ENCODE assay signal across 15 mouse cellular contexts in the genomic region with DNA sequence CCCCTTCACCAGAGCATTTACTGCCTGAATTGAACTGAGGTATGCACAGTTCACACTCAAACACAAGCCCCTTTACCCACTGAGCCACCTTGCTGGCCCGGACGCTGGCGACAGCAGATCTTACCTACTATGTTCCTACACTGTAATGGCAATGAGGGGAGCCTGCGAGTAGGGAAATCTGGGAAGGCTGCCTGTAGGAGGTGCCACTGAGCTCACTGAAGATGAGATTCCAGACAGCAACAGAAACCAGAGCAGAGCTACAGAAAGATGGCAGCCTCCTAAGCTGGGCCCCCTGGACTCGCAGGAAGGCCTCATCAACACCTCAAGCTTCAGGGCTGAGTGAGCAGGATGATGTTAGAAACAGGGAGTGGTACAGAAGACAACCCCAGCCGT. TPM values are rescaled to one million over a fixed set of nuclear protein-coding genes. Genes with fewer than 3 reads are reported as not detected.
DNase-seq lines count a peak whose midpoint lies in the region; ATAC-seq and TF ChIP-seq lines count a peak whose summit lies in the region.
"Had no signal": no experiment of that assay in that cellular context is flagged by ENCODE, and none has a peak within 500 bp of the region (broad histone marks: within the 10 kb centered on the region; RNA-seq: fewer than 3 reads in every experiment).

No protein-coding gene starts in this region.

- no peak overlapping the region for H3K4me2 ChIP-seq in hindbrain, embryonic 12.5 days (replicated peaks)
- no peak overlapping the region for H3K4me2 ChIP-seq in hindbrain, embryonic 11.5 days (replicated peaks; ENCODE audit: low read depth, low read length)
- no peak overlapping the region for H3K4me2 ChIP-seq in midbrain, embryonic 12.5 days (replicated peaks)
- H3K4me2 ChIP-seq in midbrain, embryonic 11.5 days = no peak overlapping the region
- H3K4me2 ChIP-seq in forebrain, embryonic 15.5 days (replicated peaks) = no peak overlapping the region
- no peak overlapping the region for H3K4me2 ChIP-seq in midbrain, postnatal 0 days (ENCODE audit: low read depth, low read length, poor library complexity, severe bottlenecking)
- H3K4me2 ChIP-seq: limb, embryonic 15.5 days; neural tube, embryonic 12.5 days had no signal

- H3K4me3 ChIP-seq in hindbrain, embryonic 12.5 days = no peak overlapping the region
- no peak overlapping the region for H3K4me3 ChIP-seq in hindbrain, embryonic 11.5 days (ENCODE audit: low read depth, low read length)
- H3K4me3 ChIP-seq in midbrain, embryonic 12.5 days = no peak overlapping the region
- H3K4me3 ChIP-seq in midbrain, embryonic 11.5 days (ENCODE audit: low read depth, low read length) = no peak overlapping the region
- no peak overlapping the region for H3K4me3 ChIP-seq in forebrain, embryonic 15.5 days
- H3K4me3 ChIP-seq in midbrain, postnatal 0 days (ENCODE audit: low read depth, low read length) = no peak overlapping the region
- H3K4me3 ChIP-seq: limb, embryonic 15.5 days; neural tube, embryonic 12.5 days had no signal

- ATAC-seq in hindbrain, embryonic 12.5 days (ENCODE audit: low FRiP score) = no peak
- no peak for ATAC-seq in hindbrain, embryonic 11.5 days (ENCODE audit: low FRiP score)
- ATAC-seq in midbrain, embryonic 12.5 days (ENCODE audit: low FRiP score, low read depth) = no peak
- no peak for ATAC-seq in midbrain, embryonic 11.5 days (ENCODE audit: low FRiP score)
- ATAC-seq in forebrain, embryonic 15.5 days (replicated peaks) = no peak
- no peak for ATAC-seq in midbrain, postnatal 0 days (ENCODE audit: low FRiP score)

- peaks cover 92% of the 10 kb centered on the region for H3K36me3 ChIP-seq in hindbrain, embryonic 12.5 days
- H3K36me3 ChIP-seq in hindbrain, embryonic 11.5 days (ENCODE audit: control insufficient read depth, insufficient read depth, low read length) = peaks cover 24% of the 10 kb centered on the region
- H3K36me3 ChIP-seq in midbrain, embryonic 12.5 days = peaks cover 95% of the 10 kb centered on the region
- H3K36me3 ChIP-seq in midbrain, embryonic 11.5 days (ENCODE audit: control insufficient read depth, insufficient read depth, low read length) = peaks cover 62% of the 10 kb centered on the region
- H3K36me3 ChIP-seq in forebrain, embryonic 15.5 days = peaks cover 87% of the 10 kb centered on the region
- peaks cover 44% of the 10 kb centered on the region for H3K36me3 ChIP-seq in midbrain, postnatal 0 days (ENCODE audit: insufficient read depth, low read length)

- DNase-seq in hindbrain, embryonic 11.5 days (ENCODE audit: low spot score) = no peak
- no peak for DNase-seq in midbrain, embryonic 11.5 days (ENCODE audit: low spot score, missing footprints)
- no peak for DNase-seq in midbrain, postnatal 0 days (ENCODE audit: low spot score)
- no peak for DNase-seq in gastrocnemius, postnatal 25 days
- DNase-seq in testis, postnatal 14 days (ENCODE audit: low spot score) = no peak
- DNase-seq: B cell, adult 2 months; cerebellum, adult 11-12 months; kidney, postnatal 36 days; lung, postnatal 10 days had no signal

- H3K4me1 ChIP-seq in hindbrain, embryonic 12.5 days = peaks cover 7% of the 10 kb centered on the region; the same call in 1 of the 2 replicates
- H3K4me1 ChIP-seq in hindbrain, embryonic 11.5 days (replicated peaks; ENCODE audit: control insufficient read depth, insufficient read depth, low read length) = no peaks in the 10 kb centered on the region
- H3K4me1 ChIP-seq in midbrain, embryonic 12.5 days = peaks cover 10% of the 10 kb centered on the region
- no peaks in the 10 kb centered on the region for H3K4me1 ChIP-seq in midbrain, embryonic 11.5 days (ENCODE audit: control insufficient read depth, insufficient read depth, low read length)
- peaks cover 9% of the 10 kb centered on the region; the same call in 1 of the 2 replicates for H3K4me1 ChIP-seq in forebrain, embryonic 15.5 days
- peaks cover 3% of the 10 kb centered on the region; the same call in 1 of the 2 replicates for H3K4me1 ChIP-seq in midbrain, postnatal 0 days (ENCODE audit: insufficient read depth, low read length)
- H3K4me1 ChIP-seq: limb, embryonic 15.5 days had no signal

- peak overlapping the region; percentile 67; the same call in 1 of the 2 replicates for H3K27ac ChIP-seq in hindbrain, embryonic 12.5 days
- no peak overlapping the region for H3K27ac ChIP-seq in hindbrain, embryonic 11.5 days (ENCODE audit: low read depth, low read length)
- H3K27ac ChIP-seq in midbrain, embryonic 12.5 days (replicated peaks) = peak overlapping the region; percentile 72
- H3K27ac ChIP-seq in midbrain, embryonic 11.5 days (ENCODE audit: low read depth, low read length) = no peak overlapping the region
- H3K27ac ChIP-seq in forebrain, embryonic 15.5 days (replicated peaks) = peak overlapping the region; percentile 74
- peak overlapping the region; percentile 90 for H3K27ac ChIP-seq in midbrain, postnatal 0 days (ENCODE audit: low read depth, low read length)
- H3K27ac ChIP-seq: limb, embryonic 15.5 days; neural tube, embryonic 12.5 days had no signal

- H3K9me3 ChIP-seq in hindbrain, embryonic 12.5 days (replicated peaks) = no peaks in the 10 kb centered on the region
- H3K9me3 ChIP-seq in hindbrain, embryonic 11.5 days (ENCODE audit: control insufficient read depth, low read length) = no peaks in the 10 kb centered on the region
- no peaks in the 10 kb centered on the region for H3K9me3 ChIP-seq in midbrain, embryonic 12.5 days
- no peaks in the 10 kb centered on the region for H3K9me3 ChIP-seq in midbrain, embryonic 11.5 days (ENCODE audit: control insufficient read depth, low read length)
- no peaks in the 10 kb centered on the region for H3K9me3 ChIP-seq in forebrain, embryonic 15.5 days
- no peaks in the 10 kb centered on the region for H3K9me3 ChIP-seq in midbrain, postnatal 0 days (ENCODE audit: low read length)
- H3K9me3 ChIP-seq: limb, embryonic 15.5 days; neural tube, embryonic 12.5 days had no signal

- WGBS in hindbrain, embryonic 12.5 days = 90% methylated on average over 6 of the region's 6 CpGs
- WGBS in hindbrain, embryonic 11.5 days = 93% methylated on average over 6 of the region's 6 CpGs
- 89% methylated on average over 6 of the region's 6 CpGs for WGBS in midbrain, embryonic 12.5 days
- WGBS in midbrain, embryonic 11.5 days = 94% methylated on average over 6 of the region's 6 CpGs
- 89% methylated on average over 6 of the region's 6 CpGs for WGBS in forebrain, embryonic 15.5 days
- 90% methylated on average over 6 of the region's 6 CpGs for WGBS in midbrain, postnatal 0 days

- H3K9ac ChIP-seq in hindbrain, embryonic 12.5 days = no peak overlapping the region
- no peak overlapping the region for H3K9ac ChIP-seq in hindbrain, embryonic 11.5 days (ENCODE audit: low read depth, low read length)
- H3K9ac ChIP-seq in midbrain, embryonic 12.5 days (replicated peaks) = no peak overlapping the region
- H3K9ac ChIP-seq in midbrain, embryonic 11.5 days (ENCODE audit: low read length) = no peak overlapping the region
- H3K9ac ChIP-seq in forebrain, embryonic 15.5 days (replicated peaks) = no peak overlapping the region
- H3K9ac ChIP-seq in midbrain, postnatal 0 days (replicated peaks; ENCODE audit: low read length, poor library complexity, severe bottlenecking) = no peak overlapping the region
- H3K9ac ChIP-seq: limb, embryonic 15.5 days; neural tube, embryonic 12.5 days had no signal

- peak; percentile 38 for TF ChIP-seq CTCF in midbrain, postnatal 0 days (IDR thresholded peaks at IDR 0.05)

- H3K27me3 ChIP-seq in hindbrain, embryonic 12.5 days = no peaks in the 10 kb centered on the region
- H3K27me3 ChIP-seq in hindbrain, embryonic 11.5 days (ENCODE audit: control insufficient read depth, insufficient read depth, low read length) = no peaks in the 10 kb centered on the region
- H3K27me3 ChIP-seq in midbrain, embryonic 12.5 days = no peaks in the 10 kb centered on the region
- no peaks in the 10 kb centered on the region for H3K27me3 ChIP-seq in midbrain, embryonic 11.5 days (ENCODE audit: control insufficient read depth, insufficient read depth, low read length)
- H3K27me3 ChIP-seq in forebrain, embryonic 15.5 days = no peaks in the 10 kb centered on the region
- no peaks in the 10 kb centered on the region for H3K27me3 ChIP-seq in midbrain, postnatal 0 days (ENCODE audit: insufficient read depth, low read length)
- H3K27me3 ChIP-seq: limb, embryonic 15.5 days; neural tube, embryonic 12.5 days had no signal

RNA-seq across cellular contexts. Expression of gene Chadl, which starts 22.0 kb away (rescaled TPM):
- polyA plus RNA-seq in hindbrain, embryonic 12.5 days (2016; fragmentation: Nextera tagmentation; extraction: Ambion mirVana) = 8.4 and 9.0 TPM in 2 replicates
- 3.5 and 3.6 TPM in 2 replicates for polyA plus RNA-seq in hindbrain, embryonic 11.5 days (2014; fragmentation: Nextera tagmentation; extraction: Ambion mirVana)
- 3.4 and 5.6 TPM in 2 replicates for polyA plus RNA-seq in midbrain, embryonic 12.5 days (2016; fragmentation: Nextera tagmentation; extraction: Ambion mirVana)
- polyA plus RNA-seq in midbrain, embryonic 11.5 days (2014; fragmentation: Nextera tagmentation; extraction: Ambion mirVana) = 2.5 and 2.8 TPM in 2 replicates
- 19.8 and 20.1 TPM in 2 replicates for polyA plus RNA-seq in forebrain, embryonic 15.5 days (2015; fragmentation: Nextera tagmentation; extraction: Ambion mirVana)
- 44.6 and 61.5 TPM in 2 replicates for total RNA-seq in midbrain, postnatal 0 days (2014; rRNA removed)
- 63.9 and 65.6 TPM in 2 replicates for polyA plus RNA-seq in midbrain, postnatal 0 days (2015; fragmentation: Nextera tagmentation; extraction: Ambion mirVana)
- 1 to 10 TPM in 1 of 2 experiments, under 1 TPM in 1; 0.70 to 1.2 TPM for total RNA-seq in gastrocnemius, postnatal 25 days (2021)
- total RNA-seq: granulocyte monocyte progenitor cell, adult 5-6 weeks had no signal

RNA-seq across cellular contexts. Expression of gene Zc3h7b, which starts 25.7 kb away (rescaled TPM):
- polyA plus RNA-seq in hindbrain, embryonic 12.5 days (2016; fragmentation: Nextera tagmentation; extraction: Ambion mirVana) = 51.6 and 52.1 TPM in 2 replicates
- polyA plus RNA-seq in hindbrain, embryonic 11.5 days (2014; fragmentation: Nextera tagmentation; extraction: Ambion mirVana) = 36.8 and 52.6 TPM in 2 replicates
- 49.6 and 50.4 TPM in 2 replicates for polyA plus RNA-seq in midbrain, embryonic 12.5 days (2016; fragmentation: Nextera tagmentation; extraction: Ambion mirVana)
- 34.3 and 35.0 TPM in 2 replicates for polyA plus RNA-seq in midbrain, embryonic 11.5 days (2014; fragmentation: Nextera tagmentation; extraction: Ambion mirVana)
- polyA plus RNA-seq in forebrain, embryonic 15.5 days (2015; fragmentation: Nextera tagmentation; extraction: Ambion mirVana) = 50.2 and 50.7 TPM in 2 replicates
- 147 and 154 TPM in 2 replicates for total RNA-seq in midbrain, postnatal 0 days (2014; rRNA removed)
- 43.9 TPM in 2 replicates for polyA plus RNA-seq in midbrain, postnatal 0 days (2015; fragmentation: Nextera tagmentation; extraction: Ambion mirVana)
- 10 to 100 TPM; 29.1 to 29.5 TPM for total RNA-seq in gastrocnemius, postnatal 25 days (2021)

RNA-seq across cellular contexts. Expression of gene Rangap1, which starts 26.2 kb away (rescaled TPM):
- polyA plus RNA-seq in hindbrain, embryonic 12.5 days (2016; fragmentation: Nextera tagmentation; extraction: Ambion mirVana) = 131 and 134 TPM in 2 replicates
- polyA plus RNA-seq in hindbrain, embryonic 11.5 days (2014; fragmentation: Nextera tagmentation; extraction: Ambion mirVana) = 130 and 145 TPM in 2 replicates
- polyA plus RNA-seq in midbrain, embryonic 12.5 days (2016; fragmentation: Nextera tagmentation; extraction: Ambion mirVana) = 161 and 165 TPM in 2 replicates
- polyA plus RNA-seq in midbrain, embryonic 11.5 days (2014; fragmentation: Nextera tagmentation; extraction: Ambion mirVana) = 152 and 156 TPM in 2 replicates
- polyA plus RNA-seq in forebrain, embryonic 15.5 days (2015; fragmentation: Nextera tagmentation; extraction: Ambion mirVana) = 130 and 131 TPM in 2 replicates
- 154 and 183 TPM in 2 replicates for total RNA-seq in midbrain, postnatal 0 days (2014; rRNA removed)
- polyA plus RNA-seq in midbrain, postnatal 0 days (2015; fragmentation: Nextera tagmentation; extraction: Ambion mirVana) = 142 and 146 TPM in 2 replicates
- 10 to 100 TPM; 18.7 to 23.1 TPM for total RNA-seq in gastrocnemius, postnatal 25 days (2021)

RNA-seq across cellular contexts. Expression of gene L3mbtl2, which starts 55.4 kb away (rescaled TPM):
- 29.2 and 29.6 TPM in 2 replicates for polyA plus RNA-seq in hindbrain, embryonic 12.5 days (2016; fragmentation: Nextera tagmentation; extraction: Ambion mirVana)
- polyA plus RNA-seq in hindbrain, embryonic 11.5 days (2014; fragmentation: Nextera tagmentation; extraction: Ambion mirVana) = 26.4 and 26.7 TPM in 2 replicates
- 34.5 and 36.8 TPM in 2 replicates for polyA plus RNA-seq in midbrain, embryonic 12.5 days (2016; fragmentation: Nextera tagmentation; extraction: Ambion mirVana)
- 27.8 and 30.5 TPM in 2 replicates for polyA plus RNA-seq in midbrain, embryonic 11.5 days (2014; fragmentation: Nextera tagmentation; extraction: Ambion mirVana)
- 31.6 and 31.9 TPM in 2 replicates for polyA plus RNA-seq in forebrain, embryonic 15.5 days (2015; fragmentation: Nextera tagmentation; extraction: Ambion mirVana)
- 26.6 and 28.4 TPM in 2 replicates for total RNA-seq in midbrain, postnatal 0 days (2014; rRNA removed)
- 27.0 and 28.9 TPM in 2 replicates for polyA plus RNA-seq in midbrain, postnatal 0 days (2015; fragmentation: Nextera tagmentation; extraction: Ambion mirVana)
- 1 to 10 TPM; 5.7 to 7.0 TPM for total RNA-seq in gastrocnemius, postnatal 25 days (2021)

Comparison
In these comparisons a context has a peak if more than half of its experiments do, and no peak if none do; other contexts are left out.
1. H3K27ac ChIP-seq: peak in hindbrain, embryonic 12.5 days (single experiment), midbrain, embryonic 12.5 days (single experiment), forebrain, embryonic 15.5 days (single experiment) and midbrain, postnatal 0 days (single experiment); none in hindbrain, embryonic 11.5 days (single experiment) and midbrain, embryonic 11.5 days (single experiment).